Mouse (Mus musculus) CD4-positive, CD25-positive, alpha-beta regulatory T cell, adult 4 months (primary cell): Measurements from ENCODE around the gene Adgrv1. TPM values are rescaled to one million over a fixed set of nuclear protein-coding genes. Genes with fewer than 3 reads are reported as not detected.
"Not testable (repeated sequence)": the region's sequence is repeated elsewhere in the genome, so short reads cannot be mapped to it uniquely, and the experiment has no call there.

Experiments used
- ATAC-seq: one replicate; pipeline ENCODE4 v1.8.0; 2017
- polyA plus RNA-seq, 2 experiments: library from polyadenylated mRNA; unstranded; fragments of 100-300 nt; shearing (Covaris generic); gene quantifications; one replicate each; pipeline ENCODE4 v1.2.1; 2017

Adgrv1 gene
- not detected for polyA plus RNA-seq

- ATAC-seq, result no peak
Observed at GRCm38 (mm10) chr13:81632720-81633415, at the start of gene Adgrv1. Adgrv1 (minus strand) TSS chr13:81633154.

GRCm38 (mm10) chr13:81675333-81675732 lies 42.4 kb upstream of the Adgrv1 start:
- no peak for ATAC-seq

- ATAC-seq, result no peak
Observed at GRCm38 (mm10) chr13:81667713-81668112, 34.8 kb upstream of the Adgrv1 start.

GRCm38 (mm10) chr13:81664331-81664698 lies 31.4 kb upstream of the Adgrv1 start:
- no peak for ATAC-seq

GRCm38 (mm10) chr13:81663566-81664330 lies 30.8 kb upstream of the Adgrv1 start:
- ATAC-seq, result no peak

GRCm38 (mm10) chr13:81658053-81658752 lies 25.2 kb upstream of the Adgrv1 start:
- ATAC-seq, result peak; percentile 14

GRCm38 (mm10) chr13:81657351-81658052 lies 24.5 kb upstream of the Adgrv1 start, which contains the start of gene Lysmd3:
Lysmd3 (plus strand) TSS chr13:81657663.
- peak; percentile 86 for ATAC-seq

GRCm38 (mm10) chr13:81657008-81657350 lies 24.0 kb upstream of the Adgrv1 start:
- peak; percentile 12 for ATAC-seq

- ATAC-seq, result no peak
Observed at GRCm38 (mm10) chr13:81656091-81656850, 23.3 kb upstream of the Adgrv1 start.

GRCm38 (mm10) chr13:81650382-81650781 lies 17.4 kb upstream of the Adgrv1 start:
- ATAC-seq, result not testable (repeated sequence)

- ATAC-seq, result no peak
Observed at GRCm38 (mm10) chr13:81646348-81646747, 13.4 kb upstream of the Adgrv1 start.

GRCm38 (mm10) chr13:81644047-81644565 lies 11.2 kb upstream of the Adgrv1 start:
- ATAC-seq, result no peak

- no peak for ATAC-seq
Observed at GRCm38 (mm10) chr13:81642491-81643149, 9.7 kb upstream of the Adgrv1 start.

- ATAC-seq, result peak; percentile 71
Observed at GRCm38 (mm10) chr13:81641289-81642045, 8.5 kb upstream of the Adgrv1 start.

- no peak for ATAC-seq
Observed at GRCm38 (mm10) chr13:81640881-81641280, 7.9 kb upstream of the Adgrv1 start.

- no peak for ATAC-seq
Observed at GRCm38 (mm10) chr13:81639624-81640023, 6.7 kb upstream of the Adgrv1 start.

- no peak for ATAC-seq
Observed at GRCm38 (mm10) chr13:81630566-81630965, 2.4 kb downstream of the Adgrv1 start.

- ATAC-seq, result no peak
Observed at GRCm38 (mm10) chr13:81629395-81629794, 3.6 kb downstream of the Adgrv1 start.

- ATAC-seq, result no peak
Observed at GRCm38 (mm10) chr13:81628631-81629190, 4.2 kb downstream of the Adgrv1 start.

GRCm38 (mm10) chr13:81627861-81628260 lies 5.1 kb downstream of the Adgrv1 start:
- ATAC-seq, result not testable (repeated sequence)
